ENCODE assay signal across 23 mouse cellular contexts in the genomic region with DNA sequence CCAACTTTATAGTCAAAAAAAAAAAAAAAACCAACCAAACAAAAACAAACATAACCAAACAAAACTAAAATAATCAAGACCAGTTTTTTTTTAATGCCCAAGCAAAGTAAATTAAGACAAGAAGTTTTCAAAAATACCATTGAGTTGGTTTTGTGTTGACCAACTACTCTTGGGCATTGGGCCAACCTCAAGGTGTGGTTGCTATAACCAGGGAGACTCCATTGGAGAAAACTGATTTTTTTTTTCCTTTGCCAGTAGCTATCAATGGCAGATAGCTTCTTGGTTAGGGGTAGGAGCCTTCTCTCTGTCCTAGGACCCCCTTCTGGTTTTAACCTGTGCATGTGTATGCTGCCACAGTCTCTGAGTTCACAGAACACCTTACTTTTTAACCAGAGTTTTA.
"Had no signal": no experiment of that assay in that cellular context is flagged by ENCODE, and none has a peak within 500 bp of the region (broad histone marks: within the 10 kb centered on the region; RNA-seq: fewer than 3 reads in every experiment).

No protein-coding gene starts in this region.

- H3K4me1 ChIP-seq: heart, embryonic 13.5 days; heart, embryonic 15.5 days; liver, embryonic 12.5 days had no signal

- ATAC-seq: hindbrain, postnatal 0 days; intestine, embryonic 16.5 days; liver, embryonic 12.5 days had no signal

- DNase-seq: gastrocnemius, postnatal 14 days; gastrocnemius, postnatal 36 days; heart, adult 11 months; heart, adult 2 months; heart, postnatal 14 days; heart, postnatal 36 days; kidney, adult 11 months; kidney, adult 2 months; kidney, adult 9 months; kidney, postnatal 14 days; kidney, postnatal 36 days had no signal

- H3K4me3 ChIP-seq: heart, adult 2 months; heart, embryonic 13.5 days; heart, embryonic 15.5 days; hindbrain, embryonic 13.5 days; hindbrain, embryonic 15.5 days; kidney, embryonic 15.5 days; limb, embryonic 13.5 days; limb, embryonic 15.5 days; liver, embryonic 12.5 days had no signal

- H3K27ac ChIP-seq: heart, adult 2 months; heart, embryonic 13.5 days; heart, embryonic 15.5 days; hindbrain, embryonic 13.5 days; hindbrain, embryonic 15.5 days; hindbrain, postnatal 0 days; kidney, embryonic 15.5 days; kidney, postnatal 0 days; limb, embryonic 13.5 days; limb, embryonic 15.5 days; liver, embryonic 12.5 days; liver, embryonic 14.5 days had no signal
